Mouse (Mus musculus): ENCODE results near the gene Stk38. TPM values are rescaled to one million over a fixed set of nuclear protein-coding genes. Genes with fewer than 3 reads are reported as not detected.
A peak's percentile ranks its signal among the peaks of the same experiment; 100 is the strongest.

The Stk38 gene
- total RNA-seq, 1 experiment from 2014 or later = 102 TPM

DNA sequence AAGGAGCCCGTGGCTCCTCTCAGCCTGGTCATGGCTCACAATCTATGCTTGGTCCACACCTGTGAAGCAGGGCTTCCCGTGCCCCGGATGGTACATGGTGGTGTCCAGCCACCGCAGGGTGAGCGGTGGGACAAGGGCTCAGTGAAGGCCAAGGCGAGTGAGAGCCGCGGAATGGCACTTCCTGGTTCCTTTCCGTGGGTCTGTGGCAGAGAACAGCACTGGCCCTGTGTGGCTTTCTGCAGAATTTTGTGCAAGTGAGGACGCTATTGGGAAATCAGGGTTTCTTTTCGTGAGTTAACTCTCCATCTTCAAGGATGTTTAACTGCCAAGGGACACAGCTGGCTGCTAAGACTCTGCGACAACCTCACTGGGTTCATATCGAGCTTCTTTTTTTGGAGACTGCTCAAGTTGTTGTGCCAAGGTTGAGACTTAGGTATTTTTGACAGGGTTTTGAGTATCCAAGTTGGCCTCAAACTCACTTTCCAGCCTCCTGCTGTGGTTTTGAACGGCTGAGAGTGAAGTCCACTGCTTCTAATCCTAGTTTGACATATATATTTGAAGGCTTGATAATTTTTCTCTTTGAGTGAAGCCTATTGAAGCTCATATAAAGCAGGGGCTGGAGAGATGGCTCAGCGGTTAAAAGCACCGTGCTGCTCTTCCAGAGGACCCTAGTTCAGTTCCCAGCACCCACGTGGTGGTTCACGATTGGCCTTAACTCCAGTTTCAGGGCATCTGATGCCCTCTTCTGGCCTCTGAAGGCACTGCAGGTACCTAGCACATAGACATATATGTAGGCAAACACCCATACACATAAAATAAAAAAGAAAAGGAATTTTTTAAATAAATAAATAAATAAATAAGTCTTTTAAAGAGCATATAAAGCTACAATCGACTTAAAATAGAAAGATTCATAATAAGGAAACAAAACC, 60.5 kb downstream of the Stk38 start:
- ATAC-seq (replicated peaks in 1 of 2; ENCODE audit: insufficient read depth in 1 of 2, low FRiP score in 2 of 2, low TSS enrichment in 1 of 2, low read depth in 1 of 2, poor library complexity in 2 of 2, severe bottlenecking in 2 of 2) = no peak; a peak in 2 of 4 replicates

- no peak for ATAC-seq (replicated peaks in 1 of 2; ENCODE audit: insufficient read depth in 1 of 2, low FRiP score in 2 of 2, low TSS enrichment in 1 of 2, low read depth in 1 of 2, poor library complexity in 2 of 2, severe bottlenecking in 2 of 2)
Measured at GRCm38 (mm10) chr17:28944481-28944880, 63.3 kb downstream of the Stk38 start.

DNA sequence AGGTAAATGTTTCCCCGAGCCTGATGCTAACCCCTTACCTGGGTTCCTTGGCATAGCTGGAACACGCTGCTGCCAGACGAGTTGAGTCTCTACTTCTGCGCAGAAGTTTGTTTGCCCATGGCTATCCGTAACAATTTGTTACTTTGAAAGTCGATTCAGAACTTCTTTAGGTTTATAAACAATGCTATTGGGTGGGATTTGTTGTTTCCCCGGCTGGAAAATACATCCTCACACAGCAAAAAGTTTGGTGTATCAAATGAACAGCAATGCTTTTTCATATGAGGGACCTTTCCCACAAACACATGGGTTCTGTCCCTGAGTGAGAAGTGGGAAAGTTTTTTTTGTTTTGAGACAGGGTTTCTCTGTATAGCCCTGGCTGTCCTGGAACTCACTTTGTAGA, 64.1 kb downstream of the Stk38 start, which contains the start of gene Pxt1:
TSS of gene Pxt1 (minus strand) at position 101 of the 400 bp plus-strand sequence.
- ATAC-seq (replicated peaks in 1 of 2; ENCODE audit: insufficient read depth in 1 of 2, low FRiP score in 2 of 2, low TSS enrichment in 1 of 2, low read depth in 1 of 2, poor library complexity in 2 of 2, severe bottlenecking in 2 of 2) = no peak

GRCm38 (mm10) chr17:28942101-28942500, 65.7 kb downstream of the Stk38 start:
- no peak for ATAC-seq (replicated peaks in 1 of 2; ENCODE audit: insufficient read depth in 1 of 2, low FRiP score in 2 of 2, low TSS enrichment in 1 of 2, low read depth in 1 of 2, poor library complexity in 2 of 2, severe bottlenecking in 2 of 2)

DNA sequence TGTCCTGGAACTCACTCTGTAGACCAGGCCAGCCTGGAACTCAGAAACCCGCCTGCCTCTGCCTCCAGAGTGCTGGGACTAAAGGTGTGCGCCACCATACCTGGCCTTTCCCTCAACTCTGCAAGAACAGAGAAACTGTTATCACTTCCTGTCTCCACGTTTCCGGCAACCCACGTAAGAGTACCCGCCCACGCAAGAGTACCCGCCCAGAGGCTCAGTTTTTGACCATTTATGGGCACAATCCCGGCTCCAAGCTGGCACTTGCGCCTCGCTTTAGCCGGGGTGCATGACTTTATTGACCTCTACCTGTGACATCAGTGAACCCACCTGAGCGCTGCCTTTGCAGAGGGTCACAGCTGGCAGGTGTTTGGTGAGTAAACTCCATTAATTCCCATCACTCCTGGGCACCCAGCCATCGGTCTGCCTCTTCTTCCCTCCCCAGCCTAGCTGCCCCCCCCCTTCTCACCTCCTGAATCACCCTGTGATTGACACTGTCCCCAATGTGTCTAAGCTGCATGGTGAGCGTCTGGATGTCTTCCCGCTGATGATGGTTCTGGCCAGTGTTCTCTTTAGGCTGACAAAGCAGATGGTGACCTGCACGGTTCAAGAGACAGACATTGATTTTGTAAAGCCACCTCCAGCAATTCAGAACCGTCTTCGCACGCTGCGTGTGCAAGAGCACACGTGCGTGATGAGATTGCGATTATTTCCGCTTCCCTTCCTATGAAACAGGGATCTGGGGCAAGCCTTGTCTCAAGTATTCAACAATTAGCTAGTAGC, 66.8 kb downstream of the Stk38 start:
- ATAC-seq (replicated peaks in 1 of 2; ENCODE audit: insufficient read depth in 1 of 2, low FRiP score in 2 of 2, low TSS enrichment in 1 of 2, low read depth in 1 of 2, poor library complexity in 2 of 2, severe bottlenecking in 2 of 2) = no peak

DNA sequence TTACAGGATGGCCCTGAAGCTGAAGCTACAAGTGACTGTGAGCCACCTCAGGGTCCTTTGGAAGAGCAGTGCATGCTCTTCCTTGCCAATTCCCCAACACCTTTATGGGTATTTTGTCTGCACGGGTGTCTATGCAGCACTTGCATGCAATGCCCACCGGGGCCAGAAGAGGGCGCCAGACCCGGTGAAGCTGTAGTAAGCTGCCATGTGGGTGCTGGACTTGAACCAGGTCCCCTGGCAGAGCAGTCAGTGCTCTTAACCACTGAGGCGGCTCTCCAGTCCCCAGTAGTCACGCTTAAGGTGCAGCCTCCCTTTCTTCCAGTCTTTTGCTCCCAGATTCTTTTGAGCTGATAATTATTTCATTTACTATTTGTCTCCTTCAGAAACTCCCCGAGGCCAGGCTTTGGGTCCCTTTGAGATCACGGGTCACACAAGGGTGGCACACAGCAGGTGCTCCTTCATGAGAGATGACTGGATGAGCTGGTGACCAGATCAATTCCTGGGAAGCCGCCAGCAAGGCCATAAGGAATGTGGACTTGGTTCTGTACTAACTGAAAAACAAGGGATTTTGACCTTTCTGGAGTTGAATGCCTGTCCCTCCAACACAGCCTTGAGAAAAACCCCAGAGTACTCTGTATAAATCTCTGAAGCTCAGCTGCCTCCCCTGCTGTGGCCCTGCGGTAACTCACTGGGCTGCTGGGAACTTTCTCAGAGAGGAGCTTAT, 71.0 kb downstream of the Stk38 start:
- no peak for ATAC-seq (replicated peaks in 1 of 2; ENCODE audit: insufficient read depth in 1 of 2, low FRiP score in 2 of 2, low TSS enrichment in 1 of 2, low read depth in 1 of 2, poor library complexity in 2 of 2, severe bottlenecking in 2 of 2)

- ATAC-seq (replicated peaks in 1 of 2; ENCODE audit: insufficient read depth in 1 of 2, low FRiP score in 2 of 2, low TSS enrichment in 1 of 2, low read depth in 1 of 2, poor library complexity in 2 of 2, severe bottlenecking in 2 of 2) = no peak
Measured at GRCm38 (mm10) chr17:28936133-28936532, 71.7 kb downstream of the Stk38 start.

- ATAC-seq (replicated peaks in 1 of 2; ENCODE audit: insufficient read depth in 1 of 2, low FRiP score in 2 of 2, low TSS enrichment in 1 of 2, low read depth in 1 of 2, poor library complexity in 2 of 2, severe bottlenecking in 2 of 2) = no peak
Measured at GRCm38 (mm10) chr17:28934120-28934916, 73.5 kb downstream of the Stk38 start.

- no peak for ATAC-seq (replicated peaks in 1 of 2; ENCODE audit: insufficient read depth in 1 of 2, low FRiP score in 2 of 2, low TSS enrichment in 1 of 2, low read depth in 1 of 2, poor library complexity in 2 of 2, severe bottlenecking in 2 of 2)
Measured at GRCm38 (mm10) chr17:28932274-28932673, 75.5 kb downstream of the Stk38 start.

DNA sequence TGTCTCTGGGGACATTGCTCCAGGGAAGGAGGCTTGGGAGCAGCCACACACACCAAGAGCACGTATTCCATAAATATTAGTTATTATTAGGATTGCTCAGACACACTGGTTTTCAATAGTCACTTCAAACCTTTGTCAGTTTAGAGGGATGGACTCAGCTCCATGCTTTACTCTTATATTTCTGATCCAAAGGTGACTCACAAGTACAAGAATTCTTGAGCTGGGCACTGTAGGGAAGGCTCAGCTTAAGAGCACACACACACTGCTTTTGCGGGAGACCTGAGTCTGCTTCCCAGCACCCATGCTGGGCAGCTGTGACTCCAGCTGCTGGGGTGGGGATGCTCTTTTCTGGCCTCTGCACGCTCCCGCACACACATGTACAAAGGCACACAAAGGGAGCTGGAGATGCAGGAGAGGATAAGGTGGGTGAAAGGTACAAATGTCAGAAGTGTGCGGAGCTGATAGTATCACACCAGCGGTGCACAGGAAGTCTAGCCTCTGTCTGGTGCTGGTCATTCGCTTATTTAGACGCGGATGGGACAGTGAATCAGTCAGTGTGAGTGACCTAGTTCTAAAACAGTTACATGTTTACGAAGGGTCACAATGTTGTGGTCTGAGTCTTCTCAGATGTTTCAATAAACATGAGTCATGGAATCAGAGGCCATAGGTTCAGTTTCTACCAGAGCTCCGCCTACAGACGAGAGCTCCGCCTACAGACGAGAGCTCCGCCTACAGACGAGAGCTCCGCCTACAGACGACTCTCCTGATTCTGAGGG, 76.2 kb downstream of the Stk38 start:
- ATAC-seq (replicated peaks in 1 of 2; ENCODE audit: insufficient read depth in 1 of 2, low FRiP score in 2 of 2, low TSS enrichment in 1 of 2, low read depth in 1 of 2, poor library complexity in 2 of 2, severe bottlenecking in 2 of 2) = no peak

DNA sequence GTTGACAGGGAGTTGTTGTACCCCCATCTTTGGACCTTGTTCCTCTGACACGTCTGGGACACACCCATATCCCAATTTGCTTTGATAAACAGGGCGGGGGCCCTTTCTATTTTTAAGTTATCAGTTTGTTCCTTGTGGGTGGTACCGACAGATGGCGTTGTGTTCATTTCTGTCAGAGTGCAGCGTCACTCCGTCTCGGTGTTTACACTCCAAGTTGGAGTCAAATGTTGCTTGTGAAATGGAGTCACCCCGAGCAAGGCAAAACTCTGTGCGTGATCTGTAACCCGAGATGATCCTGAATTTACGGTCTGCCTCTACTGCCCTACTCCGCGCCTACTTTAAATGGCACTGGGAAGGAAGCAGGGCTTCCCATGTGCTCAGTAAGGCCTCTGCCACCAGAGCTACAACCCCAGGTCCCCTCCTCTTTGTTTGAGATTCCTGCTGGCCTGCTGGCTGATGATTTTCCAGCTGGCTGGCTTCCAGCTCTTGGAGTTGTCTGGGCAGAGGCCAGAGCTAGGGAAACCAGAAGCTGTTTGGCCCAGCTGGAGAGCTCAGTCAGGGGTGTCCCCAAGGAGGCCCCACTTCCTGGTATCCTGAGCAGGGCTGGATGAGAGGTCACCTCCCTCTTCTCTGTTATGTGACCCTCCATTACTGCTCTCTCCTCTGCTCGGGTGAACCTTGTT, 77.3 kb downstream of the Stk38 start:
- ATAC-seq (replicated peaks in 1 of 2; ENCODE audit: insufficient read depth in 1 of 2, low FRiP score in 2 of 2, low TSS enrichment in 1 of 2, low read depth in 1 of 2, poor library complexity in 2 of 2, severe bottlenecking in 2 of 2) = peak; percentile 39 to 60; a peak in 1 of 4 replicates

DNA sequence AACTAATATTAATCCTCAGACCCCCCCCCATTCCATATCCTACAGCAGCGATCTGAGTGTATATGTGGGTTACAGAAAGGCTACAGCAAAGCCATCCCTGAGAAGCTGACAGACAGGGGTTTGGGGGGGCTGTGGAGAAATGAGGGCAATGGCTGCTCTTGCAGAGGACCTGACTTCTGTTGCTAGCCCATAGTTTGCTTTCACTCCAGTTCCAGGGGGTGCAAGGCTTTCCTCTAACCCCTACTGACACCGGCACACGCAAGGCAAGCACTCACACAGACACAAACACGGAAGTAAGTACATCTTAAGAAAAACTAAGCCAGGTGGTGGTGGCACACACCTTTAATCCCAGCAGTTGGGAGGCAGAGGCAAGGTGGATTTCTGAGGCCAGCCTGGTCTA, 78.4 kb downstream of the Stk38 start:
- no peak for ATAC-seq (replicated peaks in 1 of 2; ENCODE audit: insufficient read depth in 1 of 2, low FRiP score in 2 of 2, low TSS enrichment in 1 of 2, low read depth in 1 of 2, poor library complexity in 2 of 2, severe bottlenecking in 2 of 2)

DNA sequence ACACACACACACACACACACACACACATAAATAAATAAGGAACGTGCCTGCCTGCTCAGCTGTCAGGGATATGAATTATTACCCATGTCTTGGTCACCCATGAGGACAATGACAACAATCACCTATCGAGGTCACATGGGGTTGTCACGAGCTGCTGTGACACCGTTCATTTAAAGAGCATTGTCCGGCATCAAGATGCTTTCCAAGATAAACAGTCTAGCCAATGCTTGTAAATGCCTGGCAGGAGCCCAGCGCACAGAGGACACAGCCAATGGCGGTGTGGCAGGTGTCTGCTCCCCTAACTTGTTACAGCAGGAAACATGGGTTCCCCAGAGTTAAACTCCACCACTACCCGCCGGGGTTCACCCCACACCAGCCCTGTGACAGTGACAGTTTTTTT, 79.8 kb downstream of the Stk38 start:
- ATAC-seq (replicated peaks in 1 of 2; ENCODE audit: insufficient read depth in 1 of 2, low FRiP score in 2 of 2, low TSS enrichment in 1 of 2, low read depth in 1 of 2, poor library complexity in 2 of 2, severe bottlenecking in 2 of 2) = no peak

DNA sequence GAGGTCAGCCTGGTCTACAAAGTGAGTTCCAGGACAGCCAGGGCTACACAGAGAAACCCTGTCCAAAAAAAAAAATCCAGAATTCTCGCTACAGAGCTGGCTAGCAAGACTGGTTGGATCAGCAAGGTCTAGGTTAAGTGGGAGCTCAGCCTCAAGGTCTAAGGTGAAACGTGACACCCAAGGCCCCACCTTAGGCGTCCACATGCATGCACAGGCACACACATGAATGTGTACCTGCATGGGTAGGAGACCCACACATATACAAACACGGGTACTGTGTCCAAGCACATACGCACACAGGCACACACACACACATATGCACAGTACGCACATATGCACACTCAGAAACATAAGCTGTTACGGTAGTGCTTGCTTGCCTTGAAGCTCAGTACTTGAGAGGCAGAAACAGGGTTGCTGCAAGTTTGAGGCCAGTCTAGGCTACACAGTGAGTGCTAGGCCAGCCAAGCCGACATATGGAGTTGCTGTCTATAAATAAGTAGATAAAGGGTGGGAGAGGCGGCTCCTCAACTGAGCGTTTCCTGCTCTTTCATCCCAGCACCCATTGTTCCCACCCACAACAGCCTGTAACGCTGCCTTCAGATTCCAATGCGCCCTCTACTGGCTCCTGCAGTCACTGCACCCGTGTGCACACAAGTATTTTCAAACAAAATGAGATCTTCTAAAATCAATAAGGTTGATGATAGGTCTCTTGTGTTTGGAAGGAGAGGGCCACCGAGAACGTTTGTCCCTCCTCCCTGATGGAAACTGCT, 80.7 kb downstream of the Stk38 start:
- ATAC-seq (replicated peaks in 1 of 2; ENCODE audit: insufficient read depth in 1 of 2, low FRiP score in 2 of 2, low TSS enrichment in 1 of 2, low read depth in 1 of 2, poor library complexity in 2 of 2, severe bottlenecking in 2 of 2) = peak in 1 of 2 experiments; percentile 67; a peak in 1 of 4 replicates

GRCm38 (mm10) chr17:28926380-28926779, 81.4 kb downstream of the Stk38 start:
- ATAC-seq (replicated peaks in 1 of 2; ENCODE audit: insufficient read depth in 1 of 2, low FRiP score in 2 of 2, low TSS enrichment in 1 of 2, low read depth in 1 of 2, poor library complexity in 2 of 2, severe bottlenecking in 2 of 2) = peak in 1 of 2 experiments; percentile 57; a peak in 3 of 4 replicates
